Mouse (Mus musculus): Measurements from ENCODE around the gene Ttc34. TPM values are rescaled to one million over a fixed set of nuclear protein-coding genes. Genes with fewer than 3 reads are reported as not detected.
A peak's percentile ranks its signal among the peaks of the same experiment; 100 is the strongest.

Ttc34 gene
- total RNA-seq, 2 experiments from 2014 or later = not detected

- TF ChIP-seq CTCF (IDR thresholded peaks at IDR 0.05) = no peak
- Histone ChIP-seq H3K27ac (peak overlapping the region; percentile 20; the same call in 1 of the 2 replicates), H3K4me3 (no peak overlapping the region)
- intact Hi-C loops (cut with DNase I) = no loop called here
- no peak for DNase-seq
These were observed 26.2 kb downstream of the Ttc34 start for GRCm38 (mm10) chr4:154863436-154863935.

GRCm38 (mm10) chr4:154864271-154864771 is 27.1 kb downstream of the Ttc34 start:
- DNase-seq = peak; percentile 93
- intact Hi-C loops (cut with DNase I) = no loop called here
- Histone ChIP-seq H3K4me3 (peak overlapping the region; percentile 73), H3K27ac (peak overlapping the region; percentile 64)
- TF ChIP-seq CTCF (IDR thresholded peaks at IDR 0.05) = peak; percentile 47

GRCm38 (mm10) chr4:154864961-154865760 is 27.9 kb downstream of the Ttc34 start:
- Histone ChIP-seq H3K4me3 (no peak overlapping the region), H3K27ac (no peak overlapping the region)
- intact Hi-C loops (cut with DNase I) = no loop called here
- no peak for TF ChIP-seq CTCF (IDR thresholded peaks at IDR 0.05)
- DNase-seq = no peak

GRCm38 (mm10) chr4:154866391-154866790 is 29.1 kb downstream of the Ttc34 start:
- Histone ChIP-seq H3K27ac (no peak overlapping the region), H3K4me3 (no peak overlapping the region)
- TF ChIP-seq CTCF (IDR thresholded peaks at IDR 0.05) = no peak
- intact Hi-C loops (cut with DNase I) = no loop called here
- no peak for DNase-seq

GRCm38 (mm10) chr4:154867257-154867656 is 30.0 kb downstream of the Ttc34 start:
- DNase-seq = no peak
- intact Hi-C loops (cut with DNase I) = no loop called here

GRCm38 (mm10) chr4:154869440-154869839 is 32.2 kb downstream of the Ttc34 start, which contains the start of gene Mmel1:
TSS of gene Mmel1 (plus strand) at chr4:154869585.
- no peak for DNase-seq
- Histone ChIP-seq H3K4me3 (no peak within 1 kb of the TSS), H3K27ac (no peak within 1 kb of the TSS)
- intact Hi-C loops (cut with DNase I) = no loop called here
- TF ChIP-seq CTCF (IDR thresholded peaks at IDR 0.05) = no peak

More at GRCm38 (mm10) chr4:154867257-154867656, 30.0 kb downstream of the Ttc34 start:
- Histone ChIP-seq H3K27ac (no peak overlapping the region), H3K4me3 (no peak overlapping the region)
- TF ChIP-seq CTCF (IDR thresholded peaks at IDR 0.05) = no peak

GRCm38 (mm10) chr4:154870721-154871120 is 33.5 kb downstream of the Ttc34 start:
- TF ChIP-seq CTCF (IDR thresholded peaks at IDR 0.05) = no peak
- no peak overlapping the region for H3K4me3 ChIP-seq
- intact Hi-C loops (cut with DNase I) = no loop called here

GRCm38 (mm10) chr4:154871757-154872251 is 34.5 kb downstream of the Ttc34 start:
- no peak overlapping the region for H3K27ac ChIP-seq
- intact Hi-C loops (cut with DNase I) = no loop called here
- H3K4me3 ChIP-seq = no peak overlapping the region
- TF ChIP-seq CTCF (IDR thresholded peaks at IDR 0.05) = no peak
- no peak for DNase-seq

More at GRCm38 (mm10) chr4:154870721-154871120, 33.5 kb downstream of the Ttc34 start:
- no peak overlapping the region for H3K27ac ChIP-seq
- no peak for DNase-seq

- intact Hi-C loops (cut with DNase I) = no loop called here
- DNase-seq = no peak
- Histone ChIP-seq H3K4me3 (no peak overlapping the region), H3K27ac (no peak overlapping the region)
- TF ChIP-seq CTCF (IDR thresholded peaks at IDR 0.05) = no peak
These were observed 35.9 kb downstream of the Ttc34 start for GRCm38 (mm10) chr4:154873186-154873585.

- Histone ChIP-seq H3K27ac (peak overlapping the region; percentile 88), H3K4me3 (peak overlapping the region; percentile 63)
- DNase-seq = peak; percentile 95
- intact Hi-C loops (cut with DNase I) = loop anchor here (1.0 to 5.0 kb wide), 5 partner anchors 29 to 189 kb away; partner anchors contain the start of genes Hes5, Pank4 and Pex10
- peak; percentile 73 for TF ChIP-seq CTCF (IDR thresholded peaks at IDR 0.05)
These were observed 40.7 kb downstream of the Ttc34 start for GRCm38 (mm10) chr4:154877864-154878548.

- intact Hi-C loops (cut with DNase I) = no loop called here
- DNase-seq = no peak
- no peak for TF ChIP-seq CTCF (IDR thresholded peaks at IDR 0.05)
These were observed 43.5 kb downstream of the Ttc34 start for GRCm38 (mm10) chr4:154880730-154881129.

GRCm38 (mm10) chr4:154882014-154882659 is 44.9 kb downstream of the Ttc34 start:
- TF ChIP-seq CTCF (IDR thresholded peaks at IDR 0.05) = no peak
- Histone ChIP-seq H3K27ac (no peak overlapping the region), H3K4me3 (no peak overlapping the region)
- DNase-seq = no peak
- intact Hi-C loops (cut with DNase I) = no loop called here

More at GRCm38 (mm10) chr4:154880730-154881129, 43.5 kb downstream of the Ttc34 start:
- Histone ChIP-seq H3K4me3 (no peak overlapping the region), H3K27ac (no peak overlapping the region)
